Mouse (Mus musculus) ES-Bruce4 (cell line): ENCODE results near the gene Pex11b.

Source experiments
- CTCF ChIP-seq: IDR thresholded peaks from one replicate; pipeline ENCODE4 v1.8.1; 2011; ENCODE audit warnings: low read depth, low read length
- POLR2A ChIP-seq: IDR thresholded peaks from one replicate; pipeline ENCODE4 v1.8.1; 2011; ENCODE audit warnings: low read length; ENCODE audit not compliant: insufficient read depth

DNA sequence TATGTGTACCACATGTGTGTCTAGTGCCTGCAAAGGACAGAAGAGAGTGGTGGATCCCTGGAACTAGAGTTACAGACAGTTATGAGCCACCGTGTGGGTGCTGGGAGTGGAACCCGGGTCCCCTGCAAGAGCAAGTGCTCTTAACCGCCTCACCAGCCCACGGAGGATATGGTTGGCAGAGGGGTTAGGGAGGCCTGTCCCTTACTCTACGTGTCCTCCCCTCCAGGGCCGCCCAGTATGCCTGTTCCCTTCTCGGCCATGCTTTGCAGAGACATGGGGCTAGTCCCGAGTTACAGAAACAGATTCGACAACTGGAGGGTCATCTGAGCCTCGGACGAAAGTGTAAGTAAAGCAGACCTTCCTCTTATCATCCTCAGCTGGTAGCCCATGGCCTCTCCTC is 1.3 kb downstream of the Pex11b start:
- TF ChIP-seq POLR2A (no peak), CTCF (no peak)
